In the genomic region with DNA sequence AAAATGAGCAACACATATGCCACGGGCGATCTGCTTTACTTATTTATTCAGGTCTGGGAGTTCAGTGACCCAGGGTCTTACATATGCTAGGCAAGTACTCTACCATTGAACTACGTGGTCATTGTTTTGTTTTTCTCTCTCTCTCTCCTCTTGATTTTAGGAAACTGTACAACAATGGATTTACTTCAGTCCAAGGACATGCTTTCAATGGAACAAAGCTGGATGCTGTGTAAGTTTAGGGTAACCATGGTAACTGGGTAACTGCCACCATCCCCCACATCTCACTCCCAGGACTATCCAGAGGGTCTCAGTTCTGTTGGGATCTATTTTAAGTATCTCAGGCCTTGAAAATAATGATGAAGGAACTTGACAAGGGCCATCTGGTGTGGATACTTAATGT, we compare ENCODE assay signal across 16 mouse cellular contexts.
A peak's percentile ranks its signal among the peaks of the same experiment; 100 is the strongest.
DNase-seq lines count a peak whose midpoint lies in the region; ATAC-seq and TF ChIP-seq lines count a peak whose summit lies in the region.
"Had no signal": no experiment of that assay in that cellular context is flagged by ENCODE, and none has a peak within 500 bp of the region (broad histone marks: within the 10 kb centered on the region; RNA-seq: fewer than 3 reads in every experiment).

No protein-coding gene starts in this region.

- H3K9ac ChIP-seq in hindbrain, embryonic 15.5 days, result no peak overlapping the region
- H3K9ac ChIP-seq in hindbrain, embryonic 14.5 days, result no peak overlapping the region
- H3K9ac ChIP-seq in stomach, embryonic 16.5 days (ENCODE audit: low read length), result no peak overlapping the region
- H3K9ac ChIP-seq in stomach, postnatal 0 days (ENCODE audit: low read length), result no peak overlapping the region
- H3K9ac ChIP-seq in forebrain, embryonic 15.5 days (replicated peaks), result no peak overlapping the region
- H3K9ac ChIP-seq: embryonic facial prominence, embryonic 13.5 days had no signal

- no peaks in the 10 kb centered on the region for H3K36me3 ChIP-seq in hindbrain, embryonic 15.5 days
- H3K36me3 ChIP-seq in hindbrain, embryonic 14.5 days (replicated peaks; ENCODE audit: control insufficient read depth, insufficient read depth), result no peaks in the 10 kb centered on the region
- H3K36me3 ChIP-seq in stomach, embryonic 16.5 days (ENCODE audit: control insufficient read depth, insufficient read depth, low read length), result no peaks in the 10 kb centered on the region
- no peaks in the 10 kb centered on the region for H3K36me3 ChIP-seq in stomach, postnatal 0 days (ENCODE audit: control insufficient read depth, insufficient read depth, low read length)
- no peaks in the 10 kb centered on the region for H3K36me3 ChIP-seq in forebrain, embryonic 15.5 days
- no peaks in the 10 kb centered on the region for H3K36me3 ChIP-seq in kidney, adult 2 months (ENCODE audit: control insufficient read depth, insufficient read depth, low read length)
- H3K36me3 ChIP-seq: embryonic facial prominence, embryonic 13.5 days had no signal

- intact Hi-C loops in gastrocnemius, postnatal 14 days (cut with DNase I; ENCODE audit: low total_unique reads), result no loop called here

- no peak for TF ChIP-seq EP300 in stomach, postnatal 0 days (optimal IDR thresholded peaks at IDR 0.05)

- no peak overlapping the region for H3K27ac ChIP-seq in hindbrain, embryonic 15.5 days (replicated peaks)
- H3K27ac ChIP-seq in hindbrain, embryonic 14.5 days, result no peak overlapping the region
- no peak overlapping the region for H3K27ac ChIP-seq in stomach, embryonic 16.5 days (ENCODE audit: low read length)
- no peak overlapping the region for H3K27ac ChIP-seq in stomach, postnatal 0 days (replicated peaks)
- no peak overlapping the region for H3K27ac ChIP-seq in forebrain, embryonic 15.5 days (replicated peaks)
- no peak overlapping the region for H3K27ac ChIP-seq in kidney, adult 2 months (ENCODE audit: insufficient read depth, low read depth, low read length)
- H3K27ac ChIP-seq: embryonic facial prominence, embryonic 13.5 days; layer of hippocampus, adult 2 months had no signal

- H3K27me3 ChIP-seq in hindbrain, embryonic 15.5 days, result no peaks in the 10 kb centered on the region
- no peaks in the 10 kb centered on the region for H3K27me3 ChIP-seq in hindbrain, embryonic 14.5 days (ENCODE audit: control insufficient read depth, insufficient read depth, low read length)
- H3K27me3 ChIP-seq in stomach, embryonic 16.5 days (ENCODE audit: control insufficient read depth, insufficient read depth, low read length), result no peaks in the 10 kb centered on the region
- no peaks in the 10 kb centered on the region for H3K27me3 ChIP-seq in stomach, postnatal 0 days (ENCODE audit: control insufficient read depth, insufficient read depth, low read length)
- H3K27me3 ChIP-seq in forebrain, embryonic 15.5 days, result no peaks in the 10 kb centered on the region
- no peaks in the 10 kb centered on the region for H3K27me3 ChIP-seq in kidney, adult 2 months (replicated peaks; ENCODE audit: control insufficient read depth, insufficient read depth, low read length)
- H3K27me3 ChIP-seq: embryonic facial prominence, embryonic 13.5 days had no signal

- no peaks in the 10 kb centered on the region for H3K9me3 ChIP-seq in hindbrain, embryonic 15.5 days
- no peaks in the 10 kb centered on the region for H3K9me3 ChIP-seq in hindbrain, embryonic 14.5 days (ENCODE audit: control insufficient read depth, low read length)
- no peaks in the 10 kb centered on the region for H3K9me3 ChIP-seq in stomach, embryonic 16.5 days (replicated peaks; ENCODE audit: control insufficient read depth, low read length)
- no peaks in the 10 kb centered on the region for H3K9me3 ChIP-seq in stomach, postnatal 0 days (ENCODE audit: control insufficient read depth, low read length)
- H3K9me3 ChIP-seq in forebrain, embryonic 15.5 days, result no peaks in the 10 kb centered on the region
- H3K9me3 ChIP-seq: embryonic facial prominence, embryonic 13.5 days had no signal

- no peak for TF ChIP-seq CTCF in stomach, postnatal 0 days (IDR thresholded peaks at IDR 0.05; ENCODE audit: low read depth)
- TF ChIP-seq CTCF in kidney, adult 2 months (conservative IDR thresholded peaks at IDR 0.05; ENCODE audit: insufficient read depth, insufficient read length, low read depth, low read length), result no peak

- no peak for TF ChIP-seq POLR2A in kidney, adult 2 months (IDR thresholded peaks at IDR 0.05; ENCODE audit: low read depth, low read length)

- ATAC-seq in hindbrain, embryonic 15.5 days (ENCODE audit: low FRiP score, low read depth), result peak; percentile 59; the same call in 1 of the 2 replicates
- no peak for ATAC-seq in hindbrain, embryonic 14.5 days (ENCODE audit: low FRiP score)
- ATAC-seq in stomach, embryonic 16.5 days (ENCODE audit: insufficient read depth, low FRiP score), result peak; percentile 50; the same call in 1 of the 2 replicates
- ATAC-seq in stomach, postnatal 0 days (ENCODE audit: low FRiP score, low TSS enrichment), result no peak
- peak; percentile 76 for ATAC-seq in forebrain, embryonic 15.5 days (replicated peaks)
- ATAC-seq: activated CD4-positive, CD25-positive, alpha-beta regulatory T cell, adult 4 months had no signal

- H3K4me3 ChIP-seq in hindbrain, embryonic 15.5 days, result no peak overlapping the region
- no peak overlapping the region for H3K4me3 ChIP-seq in hindbrain, embryonic 14.5 days (replicated peaks; ENCODE audit: low read length)
- H3K4me3 ChIP-seq in stomach, embryonic 16.5 days (replicated peaks; ENCODE audit: low read length), result no peak overlapping the region
- H3K4me3 ChIP-seq in stomach, postnatal 0 days (ENCODE audit: low read depth, low read length), result no peak overlapping the region
- no peak overlapping the region for H3K4me3 ChIP-seq in forebrain, embryonic 15.5 days
- H3K4me3 ChIP-seq in kidney, adult 2 months (ENCODE audit: insufficient read depth, low read depth, low read length), result no peak overlapping the region
- H3K4me3 ChIP-seq: embryonic facial prominence, embryonic 13.5 days; layer of hippocampus, adult 2 months had no signal

- no peak for DNase-seq in hindbrain, embryonic 14.5 days (ENCODE audit: low spot score)
- DNase-seq in stomach, postnatal 0 days (ENCODE audit: low spot score), result no peak
- no peak for DNase-seq in thymus, postnatal 4 days
- no peak for DNase-seq in gastrocnemius, postnatal 14 days
- DNase-seq in kidney, adult 2 months, result no peak
- DNase-seq: adrenal gland, postnatal 36 days; cerebellum, postnatal 14 days; liver; lung, adult 18-20 months; thymus, adult 18-20 months had no signal

- no peaks in the 10 kb centered on the region for H3K4me1 ChIP-seq in hindbrain, embryonic 15.5 days (replicated peaks)
- H3K4me1 ChIP-seq in hindbrain, embryonic 14.5 days (replicated peaks; ENCODE audit: control insufficient read depth, insufficient read depth, low read length), result 0 out of 2 replicates have a peak, but pooled peaks cover 4% of the 10 kb centered on the region
- no peaks in the 10 kb centered on the region for H3K4me1 ChIP-seq in stomach, embryonic 16.5 days (ENCODE audit: control insufficient read depth, insufficient read depth, low read length)
- H3K4me1 ChIP-seq in stomach, postnatal 0 days (replicated peaks; ENCODE audit: control insufficient read depth, insufficient read depth), result no peaks in the 10 kb centered on the region
- H3K4me1 ChIP-seq in forebrain, embryonic 15.5 days, result 0 out of 2 replicates have a peak, but pooled peaks cover 3% of the 10 kb centered on the region
- no peaks in the 10 kb centered on the region for H3K4me1 ChIP-seq in kidney, adult 2 months (ENCODE audit: control insufficient read depth, insufficient read depth, low read length)
- H3K4me1 ChIP-seq: embryonic facial prominence, embryonic 13.5 days had no signal

- no peak overlapping the region for H3K4me2 ChIP-seq in hindbrain, embryonic 15.5 days
- no peak overlapping the region for H3K4me2 ChIP-seq in hindbrain, embryonic 14.5 days (replicated peaks)
- no peak overlapping the region for H3K4me2 ChIP-seq in stomach, embryonic 16.5 days (ENCODE audit: low read depth, low read length)
- no peak overlapping the region for H3K4me2 ChIP-seq in stomach, postnatal 0 days (replicated peaks; ENCODE audit: low read depth)
- no peak overlapping the region for H3K4me2 ChIP-seq in forebrain, embryonic 15.5 days (replicated peaks)
- H3K4me2 ChIP-seq: embryonic facial prominence, embryonic 13.5 days had no signal

- WGBS in hindbrain, embryonic 15.5 days, result 29% methylated on average over 3 of the region's 3 CpGs
- WGBS in hindbrain, embryonic 14.5 days, result 32% methylated on average over 3 of the region's 3 CpGs
- WGBS in stomach, embryonic 16.5 days, result 68% methylated on average over 3 of the region's 3 CpGs
- WGBS in stomach, postnatal 0 days, result 65% methylated on average over 3 of the region's 3 CpGs
- WGBS in forebrain, embryonic 15.5 days, result 34% methylated on average over 3 of the region's 3 CpGs
- 69% methylated on average over 3 of the region's 3 CpGs for WGBS in kidney, adult 2 months

Comparison
In these comparisons a context has a peak if more than half of its experiments do, and no peak if none do; other contexts are left out.
1. ATAC-seq: peak in hindbrain, embryonic 15.5 days (single experiment), stomach, embryonic 16.5 days (single experiment) and forebrain, embryonic 15.5 days (single experiment); none in hindbrain, embryonic 14.5 days (single experiment) and stomach, postnatal 0 days (single experiment).